Mouse (Mus musculus): ENCODE results near the gene Mmp24. TPM values are rescaled to one million over a fixed set of nuclear protein-coding genes. Genes with fewer than 3 reads are reported as not detected.

Mmp24 gene
- total and polyA plus RNA-seq, 2 experiments from 2014 or later: 17.0 to 128 TPM

DNA sequence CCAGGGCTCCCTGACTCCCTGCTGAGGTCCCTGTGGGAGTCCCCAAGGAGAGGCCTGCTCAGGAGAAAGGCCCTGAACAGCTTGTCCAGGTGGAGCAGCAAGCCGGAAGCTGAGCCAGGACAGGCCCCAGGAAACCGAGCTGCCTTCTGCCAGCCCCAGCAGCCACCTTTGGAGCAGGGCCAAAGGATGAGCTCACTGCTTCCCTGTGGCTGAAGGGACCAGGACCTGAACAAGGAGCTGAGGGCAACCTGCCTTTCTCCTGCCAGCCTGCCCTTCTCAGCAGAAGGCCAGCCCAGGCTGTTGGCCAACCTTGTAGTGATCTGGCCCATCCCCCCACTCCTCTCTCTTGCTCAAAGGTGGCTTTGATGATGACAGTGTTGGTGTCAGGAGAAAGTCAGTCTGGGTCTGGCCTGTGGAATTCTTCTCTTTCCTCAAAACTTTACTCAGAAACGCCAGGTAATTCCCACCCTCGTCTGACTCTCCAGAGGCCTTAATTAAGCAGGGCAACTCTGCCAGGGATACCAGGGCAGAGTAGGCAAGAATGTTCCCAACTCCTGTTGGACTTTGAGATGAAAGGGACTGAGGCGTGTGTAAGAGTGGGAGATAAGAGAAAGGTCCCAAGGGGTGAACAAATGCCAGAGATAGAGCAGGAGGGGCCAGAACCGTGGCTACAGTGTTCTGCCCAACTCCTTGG, 30.2 kb downstream of the Mmp24 start:
- TF ChIP-seq CTCF (IDR thresholded peaks at IDR 0.05; ENCODE audit: low read depth): no peak
- no peak overlapping the region for H3K4me2 ChIP-seq (ENCODE audit: low read depth)
- H3K9me3 ChIP-seq (ENCODE audit: low read length): no peaks in the 10 kb centered on the region
- H3K36me3 ChIP-seq (ENCODE audit: insufficient read depth): peaks cover 34% of the 10 kb centered on the region
- 51% methylated on average over 6 of the region's 6 CpGs for WGBS
- H3K4me1 ChIP-seq (ENCODE audit: insufficient read depth): no peaks in the 10 kb centered on the region
- H3K9ac ChIP-seq: no peak overlapping the region
- DNase-seq: no peak
- H3K27ac ChIP-seq (ENCODE audit: low read depth, low read length): no peak overlapping the region
- no peaks in the 10 kb centered on the region for H3K27me3 ChIP-seq (ENCODE audit: insufficient read depth, low read length)
- no peak overlapping the region for H3K4me3 ChIP-seq (ENCODE audit: low read depth, low read length)
- no peak for ATAC-seq

DNA sequence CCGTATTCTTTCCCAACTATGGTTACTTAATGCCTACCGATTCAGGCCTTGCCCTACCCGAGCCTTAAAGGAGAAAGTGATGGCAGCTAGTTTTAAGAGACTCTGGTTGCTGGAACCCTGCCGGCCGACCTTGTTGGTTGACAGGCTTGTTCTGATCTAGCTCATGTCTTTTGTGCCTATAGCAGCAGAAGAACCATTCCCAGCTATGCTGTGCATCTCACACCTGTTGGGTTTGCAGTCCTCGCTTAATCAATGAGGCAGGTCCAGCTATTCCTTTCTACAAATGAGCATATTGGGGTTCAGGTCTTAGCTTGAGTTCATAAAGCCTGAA, 30.7 kb downstream of the Mmp24 start:
- Histone ChIP-seq H3K9me3 (ENCODE audit: low read length) (no peaks in the 10 kb centered on the region), H3K27me3 (ENCODE audit: insufficient read depth, low read length) (no peaks in the 10 kb centered on the region), H3K4me1 (ENCODE audit: insufficient read depth) (no peaks in the 10 kb centered on the region), H3K4me2 (ENCODE audit: low read depth) (no peak overlapping the region), H3K4me3 (ENCODE audit: low read depth, low read length) (no peak overlapping the region), H3K27ac (ENCODE audit: low read depth, low read length) (no peak overlapping the region), H3K9ac (no peak overlapping the region), H3K36me3 (ENCODE audit: insufficient read depth) (peaks cover 34% of the 10 kb centered on the region)
- ATAC-seq: no peak
- 90% methylated on average over 6 of the region's 6 CpGs for WGBS
- no peak for TF ChIP-seq CTCF (IDR thresholded peaks at IDR 0.05; ENCODE audit: low read depth)
- DNase-seq: no peak

DNA sequence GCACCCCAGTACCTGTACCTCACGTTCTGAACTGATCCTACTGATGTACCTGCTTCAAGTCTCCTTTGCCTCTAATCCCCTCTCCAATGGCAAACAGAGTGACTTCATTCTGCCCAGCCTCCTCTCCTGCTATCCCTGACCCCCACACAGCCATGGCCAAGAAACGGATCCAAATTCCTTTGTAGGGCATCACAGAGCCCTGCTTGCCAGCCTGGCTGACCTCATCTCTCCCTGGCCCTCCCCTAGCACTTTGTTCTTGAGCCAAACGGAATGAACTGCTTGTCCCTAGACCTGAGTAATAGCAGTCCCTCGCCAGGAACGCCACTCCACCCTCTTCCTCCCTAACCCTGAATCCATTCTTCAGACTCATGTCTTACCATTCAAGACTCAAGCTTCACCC, 31.4 kb downstream of the Mmp24 start:
- no peak overlapping the region for H3K4me2 ChIP-seq (ENCODE audit: low read depth)

DNA sequence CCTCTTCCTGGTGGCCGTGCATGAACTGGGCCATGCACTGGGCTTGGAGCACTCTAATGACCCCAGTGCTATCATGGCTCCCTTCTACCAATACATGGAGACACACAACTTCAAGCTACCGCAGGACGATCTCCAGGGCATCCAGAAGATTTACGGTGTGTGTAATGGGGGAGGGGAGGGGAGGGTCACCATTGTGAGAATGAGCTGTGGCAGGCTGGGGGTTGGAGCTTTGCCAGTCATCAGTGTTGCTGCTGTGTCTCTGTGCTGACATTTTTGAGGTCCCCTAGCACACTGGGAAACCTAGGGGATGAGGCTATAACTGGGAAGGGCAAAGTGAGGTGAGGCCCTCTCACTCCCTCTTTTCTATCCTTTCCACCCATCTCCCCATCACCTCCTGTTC, 32.3 kb downstream of the Mmp24 start:
- WGBS: 77% methylated on average over 4 of the region's 4 CpGs
- no peak overlapping the region for H3K4me3 ChIP-seq (ENCODE audit: low read depth, low read length)
- H3K9me3 ChIP-seq (ENCODE audit: low read length): no peaks in the 10 kb centered on the region
- no peaks in the 10 kb centered on the region for H3K27me3 ChIP-seq (ENCODE audit: insufficient read depth, low read length)
- no peaks in the 10 kb centered on the region for H3K4me1 ChIP-seq (ENCODE audit: insufficient read depth)
- H3K4me2 ChIP-seq (ENCODE audit: low read depth): no peak overlapping the region
- H3K27ac ChIP-seq (ENCODE audit: low read depth, low read length): no peak overlapping the region
- H3K36me3 ChIP-seq (ENCODE audit: insufficient read depth): peaks cover 39% of the 10 kb centered on the region
- TF ChIP-seq CTCF (IDR thresholded peaks at IDR 0.05; ENCODE audit: low read depth): no peak
- no peak for ATAC-seq
- H3K9ac ChIP-seq: no peak overlapping the region
- DNase-seq: no peak

More for the DNA sequence above, 31.4 kb downstream of the Mmp24 start:
- TF ChIP-seq CTCF (IDR thresholded peaks at IDR 0.05; ENCODE audit: low read depth): no peak
- Histone ChIP-seq H3K36me3 (ENCODE audit: insufficient read depth) (peaks cover 38% of the 10 kb centered on the region), H3K4me1 (ENCODE audit: insufficient read depth) (no peaks in the 10 kb centered on the region), H3K9me3 (ENCODE audit: low read length) (no peaks in the 10 kb centered on the region), H3K27me3 (ENCODE audit: insufficient read depth, low read length) (no peaks in the 10 kb centered on the region), H3K9ac (no peak overlapping the region), H3K27ac (ENCODE audit: low read depth, low read length) (no peak overlapping the region), H3K4me3 (ENCODE audit: low read depth, low read length) (no peak overlapping the region)
- WGBS: 66% methylated on average over 5 of the region's 5 CpGs
- ATAC-seq (no peak), DNase-seq (no peak)

DNA sequence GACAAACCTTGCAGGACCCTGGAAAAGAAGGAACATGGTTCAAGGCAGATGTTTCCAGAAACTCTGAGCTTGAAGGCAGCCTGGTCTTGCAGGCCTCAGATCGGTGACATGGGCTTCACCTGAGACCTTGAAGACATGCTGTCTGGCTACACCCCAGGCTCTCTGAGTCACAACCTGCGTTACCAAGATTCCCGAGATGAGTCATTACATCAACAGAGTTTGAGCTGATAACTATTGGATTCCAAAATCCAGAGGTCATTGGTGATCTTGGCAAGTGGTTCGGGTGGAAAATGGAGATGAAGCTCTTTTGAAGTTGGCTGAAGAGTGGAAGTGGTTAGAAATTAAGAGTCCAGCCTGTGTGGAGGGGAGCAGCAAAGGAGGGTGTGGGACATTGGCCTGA, 34.5 kb downstream of the Mmp24 start:
- TF ChIP-seq CTCF (IDR thresholded peaks at IDR 0.05; ENCODE audit: low read depth): no peak
- H3K9me3 ChIP-seq (ENCODE audit: low read length): no peaks in the 10 kb centered on the region
- no peak for ATAC-seq
- no peak overlapping the region for H3K4me3 ChIP-seq (ENCODE audit: low read depth, low read length)
- no peak overlapping the region for H3K4me2 ChIP-seq (ENCODE audit: low read depth)
- H3K27me3 ChIP-seq (ENCODE audit: insufficient read depth, low read length): no peaks in the 10 kb centered on the region
- no peak for DNase-seq
- H3K4me1 ChIP-seq (ENCODE audit: insufficient read depth): no peaks in the 10 kb centered on the region
- 87% methylated on average over 4 of the region's 4 CpGs for WGBS
- no peak overlapping the region for H3K9ac ChIP-seq
- peaks cover 47% of the 10 kb centered on the region for H3K36me3 ChIP-seq (ENCODE audit: insufficient read depth)
- no peak overlapping the region for H3K27ac ChIP-seq (ENCODE audit: low read depth, low read length)

DNA sequence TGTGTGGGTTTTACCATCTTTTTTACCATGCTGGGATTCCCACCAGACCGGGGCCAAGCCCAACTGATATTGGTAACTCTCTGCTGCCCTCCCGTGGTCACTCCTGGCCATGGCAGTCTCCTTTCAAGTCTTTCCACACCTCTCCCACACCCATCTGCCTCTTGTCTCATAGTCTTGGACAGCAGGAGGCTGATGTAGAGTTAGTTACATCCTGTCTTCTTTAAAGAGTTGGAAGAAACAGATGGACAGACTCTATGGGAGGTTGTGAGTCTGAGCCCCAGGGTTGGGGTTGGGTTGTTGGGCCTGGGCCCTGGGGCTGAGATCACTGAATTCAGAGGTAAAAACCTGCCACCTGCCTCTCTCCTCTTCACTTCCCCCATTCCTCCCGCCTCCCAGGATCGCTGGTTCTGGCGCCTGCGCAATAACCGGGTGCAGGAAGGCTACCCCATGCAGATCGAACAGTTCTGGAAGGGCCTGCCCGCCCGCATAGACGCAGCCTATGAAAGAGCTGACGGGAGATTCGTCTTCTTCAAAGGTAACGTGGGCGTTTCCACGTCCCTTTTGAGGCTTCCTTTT, 36.8 kb downstream of the Mmp24 start:
- 44% methylated on average over 16 of the region's 16 CpGs for WGBS
- H3K36me3 ChIP-seq (ENCODE audit: insufficient read depth): peaks cover 56% of the 10 kb centered on the region

DNA sequence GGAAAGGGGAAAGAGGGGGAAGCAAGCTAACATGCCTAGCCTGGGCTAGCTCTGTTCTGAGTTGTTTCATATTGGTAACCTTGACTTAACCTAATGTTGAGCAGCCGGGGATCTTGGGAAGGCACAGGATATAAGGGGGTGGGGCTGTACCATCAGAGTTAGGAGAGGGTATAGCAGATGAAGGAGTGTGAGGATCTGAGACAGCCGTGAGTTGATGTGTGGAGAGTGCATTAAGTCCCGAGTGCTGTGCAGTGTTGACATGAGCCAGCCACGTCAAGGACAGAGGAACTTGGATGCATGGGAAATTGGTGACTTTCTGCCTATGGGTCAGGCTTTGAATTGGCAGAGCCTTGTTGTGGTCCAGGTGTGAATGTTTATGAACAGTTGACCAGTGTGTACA, 37.5 kb downstream of the Mmp24 start:
- no peaks in the 10 kb centered on the region for H3K9me3 ChIP-seq (ENCODE audit: low read length)
- TF ChIP-seq CTCF (IDR thresholded peaks at IDR 0.05; ENCODE audit: low read depth): no peak
- no peak overlapping the region for H3K4me3 ChIP-seq (ENCODE audit: low read depth, low read length)
- no peaks in the 10 kb centered on the region for H3K4me1 ChIP-seq (ENCODE audit: insufficient read depth)
- H3K9ac ChIP-seq: no peak overlapping the region
- no peak overlapping the region for H3K4me2 ChIP-seq (ENCODE audit: low read depth)
- DNase-seq: no peak
- 87% methylated on average over 4 of the region's 4 CpGs for WGBS
- H3K36me3 ChIP-seq (ENCODE audit: insufficient read depth): peaks cover 52% of the 10 kb centered on the region
- H3K27me3 ChIP-seq (ENCODE audit: insufficient read depth, low read length): no peaks in the 10 kb centered on the region
- no peak overlapping the region for H3K27ac ChIP-seq (ENCODE audit: low read depth, low read length)
- ATAC-seq: no peak

More for the DNA sequence above, 36.8 kb downstream of the Mmp24 start:
- DNase-seq (peak; percentile 79), ATAC-seq (peak; percentile 40; the same call in 1 of the 2 replicates)
- no peaks in the 10 kb centered on the region for H3K4me1 ChIP-seq (ENCODE audit: insufficient read depth)
- no peak overlapping the region for H3K4me2 ChIP-seq (ENCODE audit: low read depth)
- no peak overlapping the region for H3K4me3 ChIP-seq (ENCODE audit: low read depth, low read length)
- TF ChIP-seq CTCF (IDR thresholded peaks at IDR 0.05; ENCODE audit: low read depth): peak; percentile 84
- no peak overlapping the region for H3K9ac ChIP-seq
- no peaks in the 10 kb centered on the region for H3K9me3 ChIP-seq (ENCODE audit: low read length)
- H3K27ac ChIP-seq (ENCODE audit: low read depth, low read length): no peak overlapping the region
- no peaks in the 10 kb centered on the region for H3K27me3 ChIP-seq (ENCODE audit: insufficient read depth, low read length)

Data from forebrain, postnatal 0 days (tissue).